Mouse (Mus musculus) kidney, adult 2 months (tissue): ENCODE results near the gene Tnfrsf18.

ENCODE experiments used
- CTCF ChIP-seq: fragments of 200-500 bp; conservative IDR thresholded peaks from 2 replicates; pipeline ENCODE4 v1.5.1; 2011; ENCODE audit warnings: low read depth, mild to moderate bottlenecking, control low read depth, low read length, moderate library complexity, mixed read lengths; ENCODE audit not compliant: insufficient read depth, insufficient read length
- POLR2A ChIP-seq: fragments of 200-500 bp; IDR thresholded peaks from one replicate; pipeline ENCODE4 v1.6.1; 2011; ENCODE audit warnings: low read depth, low read length, control low read depth

GRCm38 (mm10) chr4:156032856-156033255, 6.9 kb downstream of the Tnfrsf18 start:
- no peak for TF ChIP-seq POLR2A
- no peak for TF ChIP-seq CTCF
